Mouse (Mus musculus): ENCODE measurements around the gene Tceanc2.

Tceanc2 gene

GRCm38 (mm10) chr4:107084343-107084742 lies 94.6 kb downstream of the Tceanc2 start:
- no peak for DNase-seq (ENCODE audit: low spot score)
